Mouse (Mus musculus) brain, embryonic 14.5 days (tissue): ENCODE results near the gene Snx21.

Experiments used
- CTCF ChIP-seq: fragments of 200-500 bp; IDR thresholded peaks from 2 replicates; pipeline ENCODE4 v1.5.1; 2012; ENCODE audit warnings: inconsistent platforms, mild to moderate bottlenecking, moderate library complexity, borderline replicate concordance; ENCODE audit not compliant: insufficient read depth, insufficient read length; ENCODE audit errors: extremely low read depth
- POLR2A ChIP-seq: fragments of 200-500 bp; IDR thresholded peaks from 2 replicates; pipeline ENCODE4 v1.6.1; 2012; ENCODE audit warnings: mild to moderate bottlenecking, inconsistent platforms, borderline replicate concordance; ENCODE audit not compliant: poor library complexity, insufficient read depth, insufficient read length, severe bottlenecking; ENCODE audit errors: extremely low read depth

DNA sequence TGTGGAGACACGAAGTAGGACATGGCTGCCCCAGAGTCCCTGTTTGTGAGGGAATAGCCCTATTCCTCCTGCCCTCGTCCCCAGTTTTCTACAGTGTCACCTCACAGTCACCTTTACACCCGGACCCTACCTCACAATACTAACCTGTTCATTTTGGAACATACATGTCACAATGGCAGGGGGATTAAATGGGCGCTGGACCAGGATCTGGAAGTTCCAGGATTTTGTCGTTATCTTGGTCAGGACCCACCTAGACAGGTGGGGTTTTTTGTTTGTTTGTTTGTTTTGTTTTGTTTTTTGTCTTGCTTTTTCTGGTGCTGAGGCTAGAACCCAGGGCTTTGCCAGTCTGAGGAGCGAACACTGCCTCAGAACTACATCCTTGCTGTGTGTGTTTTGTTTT is 42.8 kb downstream of the Snx21 start, which contains the start of gene Spata25:
- no peak for TF ChIP-seq CTCF
- TF ChIP-seq POLR2A = no peak
